Mouse (Mus musculus): ENCODE measurements around the gene Sox5. TPM values are rescaled to one million over a fixed set of nuclear protein-coding genes. Genes with fewer than 3 reads are reported as not detected.

Sox5 gene
- total RNA-seq, 2 experiments from 2014 or later: 15.5 to 16.1 TPM

GRCm38 (mm10) chr6:144772985-144773384, 8.8 kb downstream of the Sox5 start:
- no peak for DNase-seq (ENCODE audit: low spot score in 2 of 2)

DNA sequence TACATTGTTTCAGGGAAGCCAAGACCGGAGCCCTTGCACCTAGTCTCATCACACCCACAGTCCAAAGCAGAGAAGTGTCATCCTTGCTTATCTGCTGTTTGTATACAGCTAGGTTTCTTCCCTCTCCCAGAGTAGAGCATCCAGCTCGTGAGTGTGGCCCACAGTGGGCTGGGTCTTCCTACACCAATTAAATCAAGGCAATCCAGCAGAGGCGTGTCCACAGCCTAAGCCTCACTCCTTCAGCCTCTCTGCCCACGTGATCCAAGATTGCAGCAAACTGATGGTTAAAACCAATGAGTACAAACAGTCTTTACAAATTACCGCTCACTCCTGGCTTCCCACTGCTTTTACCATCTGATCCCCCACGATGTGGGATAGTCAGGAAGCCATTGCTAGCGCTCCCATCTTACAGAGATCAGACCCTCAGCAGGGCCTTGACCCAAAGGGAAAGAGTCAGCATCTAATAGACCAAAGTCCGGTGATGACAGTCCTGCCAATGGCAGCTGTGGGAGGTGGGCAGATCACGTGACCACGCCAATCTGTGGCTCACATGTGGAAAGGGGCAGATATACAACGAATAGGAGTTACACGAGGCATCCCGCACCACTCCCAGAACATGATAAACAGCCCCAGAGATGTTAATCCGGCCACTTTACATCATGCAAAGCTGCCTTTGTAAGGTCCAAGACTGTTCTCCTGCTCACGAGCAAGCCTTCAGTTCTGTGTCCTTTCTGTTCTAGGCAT, 9.4 kb downstream of the Sox5 start:
- DNase-seq (ENCODE audit: low spot score in 2 of 2): no peak

DNA sequence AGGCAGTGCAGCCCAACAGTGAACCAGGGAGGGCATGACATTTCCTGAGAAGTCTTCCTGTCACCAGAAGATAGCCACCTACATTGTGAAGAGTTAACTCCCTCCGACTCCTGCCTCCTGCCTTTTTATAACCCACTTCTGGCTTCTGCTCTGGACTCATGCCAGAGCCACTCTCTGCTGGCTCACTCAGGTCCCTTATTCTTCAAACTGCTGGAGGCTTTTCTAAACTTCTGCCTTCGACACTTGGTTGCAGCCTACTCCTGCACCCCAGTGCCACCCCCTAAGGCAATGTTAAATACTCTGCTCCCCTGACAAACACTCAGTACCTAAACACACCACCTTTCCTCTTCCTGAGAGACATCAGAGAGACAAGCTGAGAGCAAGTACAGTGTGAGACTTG, 12.7 kb downstream of the Sox5 start:
- no peak for DNase-seq (ENCODE audit: low spot score in 2 of 2)

- DNase-seq (ENCODE audit: low spot score in 2 of 2): no peak
Measured at GRCm38 (mm10) chr6:144761902-144762301, 19.9 kb downstream of the Sox5 start.

- DNase-seq (ENCODE audit: low spot score in 2 of 2): no peak
Measured at GRCm38 (mm10) chr6:144759193-144759592, 22.6 kb downstream of the Sox5 start.

DNA sequence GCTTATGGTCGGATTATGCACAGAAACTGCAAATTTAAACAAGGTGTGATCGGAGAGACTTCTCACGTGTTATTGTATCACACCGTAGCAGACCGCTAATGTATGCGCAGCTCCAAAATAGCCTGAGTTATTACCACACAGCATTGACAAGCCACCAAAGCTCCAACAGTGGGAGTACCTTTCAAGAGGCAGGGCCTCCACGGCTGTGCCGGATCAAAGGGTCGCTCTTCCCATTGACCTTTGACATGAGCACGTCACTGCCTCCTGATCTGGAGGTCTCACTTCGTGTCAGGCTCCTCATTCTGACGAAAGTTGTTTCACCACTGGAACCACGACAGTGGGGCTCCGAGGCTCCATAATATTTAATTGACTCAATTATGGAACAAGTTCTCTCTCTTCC, 24.4 kb downstream of the Sox5 start:
- no peak for DNase-seq (ENCODE audit: low spot score in 2 of 2)

DNA sequence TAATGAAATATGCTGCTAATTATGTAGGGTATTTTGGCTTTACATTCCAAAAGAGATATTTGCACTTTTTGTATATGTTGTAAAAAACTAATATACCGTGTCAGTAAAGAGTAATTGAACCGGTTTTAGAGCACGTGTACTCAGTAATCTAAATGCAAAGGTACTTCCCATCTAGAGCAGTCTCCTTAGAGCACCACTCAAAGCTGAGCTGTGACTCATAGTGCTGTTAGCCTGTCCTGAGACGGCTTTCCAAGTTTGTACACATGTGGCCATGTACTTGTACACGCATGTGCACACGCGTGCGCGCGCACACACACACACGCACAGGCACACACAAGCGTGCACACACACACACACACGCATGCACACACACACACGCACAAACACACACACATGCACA, 25.3 kb downstream of the Sox5 start:
- no peak for DNase-seq (ENCODE audit: low spot score in 2 of 2)

GRCm38 (mm10) chr6:144755304-144755703, 26.5 kb downstream of the Sox5 start:
- DNase-seq (ENCODE audit: low spot score in 2 of 2): no peak

- no peak for DNase-seq (ENCODE audit: low spot score in 2 of 2)
Measured at GRCm38 (mm10) chr6:144754366-144754765, 27.4 kb downstream of the Sox5 start.

DNA sequence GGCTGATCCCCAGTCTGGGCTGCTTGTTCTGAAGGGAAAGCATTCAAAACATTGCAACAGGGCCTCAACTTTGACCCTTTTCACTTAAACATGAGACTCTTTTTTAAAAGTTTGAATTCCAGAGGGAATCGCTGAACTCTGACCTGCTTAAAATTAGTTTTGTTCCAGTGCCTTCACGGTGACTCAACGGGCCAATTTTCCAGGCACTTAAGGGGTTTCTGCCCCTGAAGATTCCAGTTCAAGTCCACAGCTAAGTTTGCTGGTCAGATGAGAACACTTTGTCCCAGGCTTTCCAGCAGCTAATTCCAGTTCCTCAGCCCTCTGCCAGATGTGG, 27.8 kb downstream of the Sox5 start:
- no peak for DNase-seq (ENCODE audit: low spot score in 2 of 2)

GRCm38 (mm10) chr6:144753225-144753962, 28.4 kb downstream of the Sox5 start:
- no peak for DNase-seq (ENCODE audit: low spot score in 2 of 2)

GRCm38 (mm10) chr6:144751581-144751980, 30.2 kb downstream of the Sox5 start:
- DNase-seq (ENCODE audit: low spot score in 2 of 2): no peak

DNA sequence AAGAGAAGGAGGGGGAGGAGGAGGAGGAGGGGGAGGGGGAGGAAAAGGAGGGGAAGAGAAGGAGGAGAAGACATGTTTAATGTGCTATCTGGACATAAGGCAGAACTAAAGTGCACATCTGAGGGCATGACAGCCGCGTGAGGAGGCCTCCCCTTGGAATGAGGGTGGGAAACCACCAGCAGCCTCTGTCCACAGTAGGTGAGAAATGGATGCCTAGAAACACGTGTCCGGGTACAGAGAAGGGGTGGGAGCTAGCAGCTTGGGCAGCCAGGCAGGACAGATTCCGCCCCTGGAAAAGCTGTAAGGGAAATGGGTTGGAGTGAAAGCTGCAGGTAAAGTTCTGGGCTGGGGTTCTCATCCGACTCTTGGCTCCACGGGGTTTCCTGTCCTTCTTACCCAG, 31.6 kb downstream of the Sox5 start:
- no peak for DNase-seq (ENCODE audit: low spot score in 2 of 2)

DNA sequence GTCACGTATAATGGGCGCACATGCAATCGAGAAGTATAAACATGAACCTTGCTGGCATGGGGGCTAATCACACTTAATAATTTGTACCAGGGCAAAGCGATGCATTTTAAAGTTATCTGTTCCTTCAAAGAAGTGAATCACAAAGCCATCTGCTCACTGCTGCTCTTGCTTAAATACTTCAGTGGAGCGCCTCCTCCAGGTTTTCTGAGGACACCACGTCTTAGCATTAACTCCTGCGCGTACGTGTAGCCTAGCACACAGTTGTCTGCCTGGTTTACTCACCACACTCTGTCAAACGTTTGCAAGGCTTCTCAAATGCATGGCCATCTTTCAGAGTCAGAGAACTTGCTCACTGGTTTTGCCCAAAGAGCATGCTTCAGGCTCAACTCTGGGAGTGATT, 35.3 kb downstream of the Sox5 start:
- no peak for DNase-seq (ENCODE audit: low spot score in 2 of 2)

DNA sequence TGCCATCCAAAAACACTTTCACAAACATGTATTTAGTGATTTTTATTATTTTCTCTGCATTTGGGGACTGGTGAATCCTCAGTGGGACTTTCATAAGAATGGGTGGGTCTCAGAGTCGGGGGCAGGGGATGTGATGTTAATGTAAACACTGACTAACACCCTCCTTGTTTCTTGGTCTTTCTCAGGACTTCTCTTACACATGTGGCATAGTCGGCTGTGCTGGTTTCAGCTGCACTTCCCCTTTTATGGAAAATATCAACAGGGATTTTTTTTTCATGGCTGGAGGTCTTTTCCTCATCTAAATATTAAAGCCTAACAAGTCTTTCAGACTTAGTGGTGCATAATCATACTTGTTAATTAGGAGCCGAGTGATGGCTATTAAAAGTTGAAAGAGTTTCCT, 39.2 kb downstream of the Sox5 start:
- DNase-seq (ENCODE audit: low spot score in 2 of 2): no peak

- no peak for DNase-seq (ENCODE audit: low spot score in 2 of 2)
Measured at GRCm38 (mm10) chr6:144741080-144741655, 40.6 kb downstream of the Sox5 start.

GRCm38 (mm10) chr6:144740343-144740742, 41.4 kb downstream of the Sox5 start:
- no peak for DNase-seq (ENCODE audit: low spot score in 2 of 2)

DNA sequence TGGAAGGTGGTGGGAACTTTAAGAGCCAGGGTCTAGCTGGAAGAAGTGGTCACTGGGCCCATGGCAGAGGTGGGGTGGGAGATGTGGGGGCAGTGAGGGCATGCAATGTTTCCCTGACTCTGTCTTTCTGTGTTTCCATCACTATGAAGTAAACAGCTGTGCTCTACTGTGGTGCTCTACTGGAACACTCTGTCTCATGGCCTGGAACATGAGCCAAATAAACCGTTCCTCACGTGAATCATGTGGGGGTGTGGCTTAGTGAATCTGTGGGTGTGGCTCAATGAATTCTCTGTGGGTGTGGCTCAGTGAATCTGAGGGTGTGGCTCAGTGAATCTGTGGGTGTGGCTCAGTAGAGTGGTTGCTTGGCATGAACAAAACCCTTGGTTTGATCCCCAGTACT, 42.0 kb downstream of the Sox5 start:
- DNase-seq (ENCODE audit: low spot score in 2 of 2): no peak

GRCm38 (mm10) chr6:144737786-144738185, 44.0 kb downstream of the Sox5 start:
- DNase-seq (ENCODE audit: low spot score in 2 of 2): no peak

DNA sequence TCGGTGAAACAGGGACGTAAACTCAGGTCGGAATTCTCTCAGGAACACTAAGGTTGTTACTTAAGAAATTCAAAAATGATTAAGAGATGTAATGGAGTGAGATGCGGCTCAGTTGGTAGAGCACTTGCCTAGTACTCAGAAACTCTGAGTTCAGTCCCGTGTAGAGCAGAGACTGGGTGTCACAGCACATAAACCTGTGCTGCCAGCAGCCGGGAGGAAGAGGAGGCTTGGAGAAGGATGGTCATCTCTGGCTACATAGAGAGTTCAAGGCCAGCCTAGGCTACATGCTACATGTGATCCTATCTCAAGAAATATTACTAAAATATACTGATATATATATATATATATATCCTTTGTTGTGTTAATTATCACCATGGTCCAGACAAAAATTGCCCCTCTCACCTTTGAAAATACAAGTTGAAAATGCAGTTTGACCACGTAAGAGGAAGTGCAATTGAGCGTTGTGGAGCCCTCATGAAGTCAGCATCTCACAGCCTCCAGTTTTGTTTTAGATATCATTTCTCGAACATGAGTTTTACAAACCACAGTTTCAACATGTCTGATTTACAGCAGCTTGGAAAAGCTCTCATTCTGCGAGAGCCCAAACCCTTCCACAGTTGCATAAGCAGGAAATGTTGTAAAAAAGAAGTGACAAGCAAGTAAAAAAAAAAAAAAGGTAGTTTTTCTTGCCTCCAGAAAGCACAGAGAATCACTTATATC, 50.4 kb downstream of the Sox5 start:
- no peak for DNase-seq (ENCODE audit: low spot score in 2 of 2)

- no peak for DNase-seq (ENCODE audit: low spot score in 2 of 2)
Measured at GRCm38 (mm10) chr6:144723530-144724144, 58.1 kb downstream of the Sox5 start.

Data from adrenal gland, postnatal 4 days (tissue).